Mouse (Mus musculus) liver, adult 2 months (tissue): ENCODE measurements around the gene Epb41l4b. TPM values are rescaled to one million over a fixed set of nuclear protein-coding genes. Genes with fewer than 3 reads are reported as not detected.

ENCODE experiments used
- DNase-seq: peaks from one replicate; pipeline ENCODE4 v3.0.0-alpha.2; 2011; ENCODE audit warnings: low read depth, low spot score; ENCODE audit errors: extremely low read depth
- H3K27ac ChIP-seq: fragments of 200-500 bp; replicated peaks from 2 replicates; pipeline ENCODE4 v1.5.1; 2012; ENCODE audit warnings: low read depth, mild to moderate bottlenecking, control low read depth, inconsistent platforms, low read length; ENCODE audit not compliant: insufficient read depth
- H3K27me3 ChIP-seq: fragments of 200-500 bp; 2 replicates; pipeline ENCODE4 v1.6.1; 2012; ENCODE audit warnings: mild to moderate bottlenecking, moderate library complexity, low read length, inconsistent platforms; ENCODE audit not compliant: control insufficient read depth, insufficient read depth
- H3K36me3 ChIP-seq: fragments of 200-500 bp; 2 replicates; pipeline ENCODE4 v1.6.1; 2012; ENCODE audit warnings: low read length, inconsistent platforms; ENCODE audit not compliant: control insufficient read depth, insufficient read depth
- H3K4me1 ChIP-seq: fragments of 200-500 bp; 2 replicates; pipeline ENCODE4 v1.6.1; 2011; ENCODE audit warnings: low read length; ENCODE audit not compliant: control insufficient read depth, insufficient read depth
- H3K4me3 ChIP-seq: fragments of 200-500 bp; 2 replicates; pipeline ENCODE4 v1.5.1; 2011; ENCODE audit warnings: low read depth, mild to moderate bottlenecking, control low read depth, low read length, moderate library complexity; ENCODE audit not compliant: insufficient read depth
- H3K79me2 ChIP-seq: fragments of 200-500 bp; 2 replicates; pipeline ENCODE4 v1.6.1; 2012; ENCODE audit warnings: inconsistent platforms, mild to moderate bottlenecking, low read length, moderate library complexity; ENCODE audit not compliant: control insufficient read depth, insufficient read depth
- H3K9ac ChIP-seq: fragments of 200-500 bp; 2 replicates; pipeline ENCODE4 v1.6.1; 2012; ENCODE audit warnings: low read depth, mild to moderate bottlenecking, control low read depth, inconsistent platforms, low read length
- CTCF ChIP-seq: fragments of 200-500 bp; IDR thresholded peaks from 2 replicates; pipeline ENCODE4 v1.5.1; 2011; ENCODE audit warnings: low read depth, low read length, control low read depth
- POLR2A ChIP-seq: fragments of 200-500 bp; IDR thresholded peaks from 2 replicates; pipeline ENCODE4 v1.6.1; 2011; ENCODE audit warnings: low read length, control low read depth; ENCODE audit not compliant: insufficient read depth; ENCODE audit errors: extremely low read depth
- WGBS: fragments of 180-500 bp; shearing (Covaris S2); methylation state at CpG from one replicate; pipeline ENCODE4 v1.1.7; 2018; 5-methylcytosine and 5-hydroxymethylcytosine counted together
- polyA plus RNA-seq: library from polyadenylated mRNA; depleted of rRNA; stranded (reverse); fragments of >200 nt; gene quantifications from 2 replicates; pipeline ENCODE4 v1.2.3, GENCODE M21; 2012; rRNA removed
- total RNA-seq: library from RNA; depleted of rRNA; stranded (reverse); fragments of >200 nt; gene quantifications from 2 replicates; pipeline ENCODE4 v1.2.3, GENCODE M21; 2014; rRNA removed

Epb41l4b gene
- total and polyA plus RNA-seq, 2 experiments, result 33.9 to 44.7 TPM

DNA sequence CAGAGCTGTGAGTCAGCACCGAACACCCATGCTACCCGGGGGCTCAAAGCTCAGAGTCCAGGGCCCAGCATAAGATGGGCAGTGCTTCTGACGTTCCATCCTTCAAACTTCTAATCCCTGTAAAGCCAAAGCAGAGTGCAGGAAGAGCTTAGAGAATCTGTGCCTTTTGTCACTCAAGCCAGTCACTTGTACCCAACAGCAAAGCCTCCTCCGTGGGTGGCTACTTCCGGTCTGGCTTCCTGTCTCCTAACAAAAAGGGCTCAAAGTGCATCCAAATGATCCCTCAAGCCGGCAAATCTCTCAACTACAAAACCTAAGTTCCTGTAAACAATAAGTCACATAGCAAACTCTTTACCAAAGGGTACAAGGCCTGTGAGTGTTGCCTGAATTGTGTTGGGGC, 193.7 kb downstream of the Epb41l4b start:
- 46% methylated on average over 6 of the region's 6 CpGs for whole genome bisulfite sequencing
- Histone ChIP-seq H3K27ac (no peak overlapping the region), H3K36me3 (no peaks in the 10 kb centered on the region), H3K4me1 (peaks cover 7% of the 10 kb centered on the region), H3K79me2 (peaks cover 6% of the 10 kb centered on the region; the same call in 1 of the 2 replicates), H3K9ac (no peak overlapping the region), H3K27me3 (no peaks in the 10 kb centered on the region), H3K4me3 (no peak overlapping the region)
- TF ChIP-seq CTCF, result no peak
- no peak for DNase-seq

GRCm38 (mm10) chr4:56946641-56947640, 196.3 kb downstream of the Epb41l4b start, which contains the start of gene Tmem245:
Gene Tmem245, minus strand, starts transcription at chr4:56947437.
- WGBS, result under 1% methylated on average over 107 of the region's 107 CpGs
- H3K27me3 ChIP-seq, result no peaks in the 10 kb centered on the region
- peaks cover 15% of the 10 kb centered on the region for H3K4me1 ChIP-seq
- H3K36me3 ChIP-seq, result no peaks in the 10 kb centered on the region
- H3K27ac ChIP-seq, result peak within 1 kb of the TSS; percentile 86
- peak within 1 kb of the TSS; percentile 91 for H3K9ac ChIP-seq
- H3K79me2 ChIP-seq, result peaks cover 25% of the 10 kb centered on the region
- DNase-seq, result peak; percentile 88
- TF ChIP-seq POLR2A (peak; percentile 50; the same call in 1 of the 2 replicates), CTCF (no peak)
- peak within 1 kb of the TSS; percentile 86 for H3K4me3 ChIP-seq

GRCm38 (mm10) chr4:56946180-56946579, 197.1 kb downstream of the Epb41l4b start:
- no peak for DNase-seq
- Histone ChIP-seq H3K4me3 (peak overlapping the region; percentile 86), H3K36me3 (no peaks in the 10 kb centered on the region), H3K27ac (peak overlapping the region; percentile 67), H3K27me3 (no peaks in the 10 kb centered on the region), H3K79me2 (peaks cover 29% of the 10 kb centered on the region), H3K9ac (peak overlapping the region; percentile 65; the same call in 1 of the 2 replicates), H3K4me1 (peaks cover 15% of the 10 kb centered on the region)
- WGBS, result under 1% methylated on average over 14 of the region's 14 CpGs
- TF ChIP-seq POLR2A (no peak), CTCF (no peak)

DNA sequence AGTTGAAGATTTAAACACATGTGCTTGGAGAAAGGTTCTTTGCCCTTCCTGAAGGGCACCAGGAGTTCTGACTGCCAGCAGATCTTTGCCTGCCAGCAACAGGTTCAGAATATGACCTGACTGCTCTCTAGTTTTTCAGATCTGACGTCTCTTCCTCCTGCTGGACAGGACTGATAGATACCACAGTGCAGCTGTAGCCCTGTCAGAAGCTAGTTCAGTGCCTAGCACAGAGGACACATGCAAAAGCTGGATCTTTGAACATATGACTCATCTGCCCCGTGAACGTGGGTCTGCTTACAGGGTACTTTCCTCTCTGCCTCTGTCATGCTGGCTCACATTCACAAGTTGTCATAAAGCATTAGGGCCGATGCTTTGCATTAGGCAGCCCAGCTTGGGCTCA, 199.0 kb downstream of the Epb41l4b start:
- no peaks in the 10 kb centered on the region for H3K36me3 ChIP-seq
- peaks cover 37% of the 10 kb centered on the region for H3K79me2 ChIP-seq
- no peak overlapping the region for H3K4me3 ChIP-seq
- DNase-seq, result peak; percentile 92
- no peak for TF ChIP-seq CTCF
- H3K27ac ChIP-seq, result 0 out of 2 replicates have a peak overlapping the region, but pooled peaks have one; percentile 20
- no peaks in the 10 kb centered on the region for H3K27me3 ChIP-seq
- peaks cover 24% of the 10 kb centered on the region for H3K4me1 ChIP-seq
- 18% methylated on average over 4 of the region's 4 CpGs for WGBS
- peak overlapping the region; percentile 5; the same call in 1 of the 2 replicates for H3K9ac ChIP-seq

GRCm38 (mm10) chr4:56943258-56943657, 200.0 kb downstream of the Epb41l4b start:
- H3K4me3 ChIP-seq, result no peak overlapping the region
- 94% methylated on average over 1 of the region's 1 CpGs for WGBS
- peaks cover 44% of the 10 kb centered on the region for H3K79me2 ChIP-seq
- H3K27ac ChIP-seq, result no peak overlapping the region
- no peak for TF ChIP-seq CTCF
- TF ChIP-seq POLR2A, result no peak
- no peaks in the 10 kb centered on the region for H3K27me3 ChIP-seq
- H3K36me3 ChIP-seq, result no peaks in the 10 kb centered on the region
- no peak overlapping the region for H3K9ac ChIP-seq
- peaks cover 24% of the 10 kb centered on the region for H3K4me1 ChIP-seq
- DNase-seq, result no peak

GRCm38 (mm10) chr4:56942567-56942966, 200.7 kb downstream of the Epb41l4b start:
- H3K36me3 ChIP-seq, result no peaks in the 10 kb centered on the region
- WGBS, result 42% methylated on average over 1 of the region's 1 CpGs
- H3K9ac ChIP-seq, result no peak overlapping the region
- TF ChIP-seq CTCF (no peak), POLR2A (no peak)
- no peaks in the 10 kb centered on the region for H3K27me3 ChIP-seq
- H3K4me3 ChIP-seq, result no peak overlapping the region
- no peak overlapping the region for H3K27ac ChIP-seq
- H3K79me2 ChIP-seq, result peaks cover 44% of the 10 kb centered on the region
- no peak for DNase-seq
- peaks cover 24% of the 10 kb centered on the region for H3K4me1 ChIP-seq

Other genes with a start within 250 kb of the Epb41l4b start
- 16.3 and 20.9 TPM in 2 replicates for gene Tmem245, start 196.0 kb downstream of the Epb41l4b start, total RNA-seq
- 4.4 and 5.3 TPM in 2 replicates for gene Tmem245, start 196.0 kb downstream of the Epb41l4b start, polyA plus RNA-seq
- gene Frrs1l, start 153.0 kb downstream of the Epb41l4b start, total RNA-seq, result under 0.01 TPM in 1 of 2 replicates, not detected in the other
- not detected in 2 replicates for gene Frrs1l, start 153.0 kb downstream of the Epb41l4b start, polyA plus RNA-seq
- gene Ptpn3, start 158.4 kb upstream of the Epb41l4b start, total RNA-seq, result 18.4 and 27.8 TPM in 2 replicates
- 11.8 and 12.7 TPM in 2 replicates for gene Ptpn3, start 158.4 kb upstream of the Epb41l4b start, polyA plus RNA-seq